Mouse (Mus musculus): Measurements from ENCODE around the gene Phb2. TPM values are rescaled to one million over a fixed set of nuclear protein-coding genes. Genes with fewer than 3 reads are reported as not detected.

The Phb2 gene
- polyA plus RNA-seq, 1 experiment: 193 TPM

- H3K4me3 ChIP-seq (ENCODE audit: insufficient read depth, low read depth, low read length): peak overlapping the region; percentile 82
Measured at GRCm38 (mm10) chr6:124712918-124713317, 782 bp downstream of the Phb2 start.

GRCm38 (mm10) chr6:124716864-124717490 lies 4.8 kb downstream of the Phb2 start:
- 55% methylated on average over 20 of the region's 20 CpGs for WGBS
- peak; percentile 63 for DNase-seq
- peaks cover 1% of the 10 kb centered on the region; the same call in 1 of the 2 replicates for H3K36me3 ChIP-seq (ENCODE audit: control insufficient read depth, insufficient read depth, low read length)
- TF ChIP-seq POLR2A (IDR thresholded peaks at IDR 0.05; ENCODE audit: low read depth, low read length) (no peak), CTCF (conservative IDR thresholded peaks at IDR 0.05; ENCODE audit: insufficient read depth, insufficient read length, low read depth, low read length) (peak; percentile 77)
- peaks cover 9% of the 10 kb centered on the region; the same call in 1 of the 2 replicates for H3K4me1 ChIP-seq (ENCODE audit: control insufficient read depth, insufficient read depth, low read length)
- H3K4me3 ChIP-seq (ENCODE audit: insufficient read depth, low read depth, low read length): no peak overlapping the region
- H3K27me3 ChIP-seq (replicated peaks; ENCODE audit: control insufficient read depth, insufficient read depth, low read length): no peaks in the 10 kb centered on the region
- no peak overlapping the region for H3K27ac ChIP-seq (ENCODE audit: insufficient read depth, low read depth, low read length)

More at GRCm38 (mm10) chr6:124712918-124713317, 782 bp downstream of the Phb2 start:
- no peaks in the 10 kb centered on the region for H3K27me3 ChIP-seq (replicated peaks; ENCODE audit: control insufficient read depth, insufficient read depth, low read length)
- H3K36me3 ChIP-seq (ENCODE audit: control insufficient read depth, insufficient read depth, low read length): peaks cover 1% of the 10 kb centered on the region; the same call in 1 of the 2 replicates
- H3K27ac ChIP-seq (ENCODE audit: insufficient read depth, low read depth, low read length): peak overlapping the region; percentile 86
- WGBS: 3% methylated on average over 11 of the region's 11 CpGs
- H3K4me1 ChIP-seq (ENCODE audit: control insufficient read depth, insufficient read depth, low read length): peaks cover 17% of the 10 kb centered on the region; the same call in 1 of the 2 replicates
- DNase-seq: no peak
- TF ChIP-seq CTCF (conservative IDR thresholded peaks at IDR 0.05; ENCODE audit: insufficient read depth, insufficient read length, low read depth, low read length) (no peak), POLR2A (IDR thresholded peaks at IDR 0.05; ENCODE audit: low read depth, low read length) (no peak)

- DNase-seq: no peak
- WGBS: 74% methylated on average over 13 of the region's 13 CpGs
- Histone ChIP-seq H3K27ac (ENCODE audit: insufficient read depth, low read depth, low read length) (peak overlapping the region; percentile 58; the same call in 1 of the 2 replicates), H3K36me3 (ENCODE audit: control insufficient read depth, insufficient read depth, low read length) (peaks cover 1% of the 10 kb centered on the region; the same call in 1 of the 2 replicates), H3K4me1 (ENCODE audit: control insufficient read depth, insufficient read depth, low read length) (peaks cover 9% of the 10 kb centered on the region; the same call in 1 of the 2 replicates), H3K27me3 (replicated peaks; ENCODE audit: control insufficient read depth, insufficient read depth, low read length) (no peaks in the 10 kb centered on the region), H3K4me3 (ENCODE audit: insufficient read depth, low read depth, low read length) (peak overlapping the region; percentile 56)
- TF ChIP-seq CTCF (conservative IDR thresholded peaks at IDR 0.05; ENCODE audit: insufficient read depth, insufficient read length, low read depth, low read length) (no peak), POLR2A (IDR thresholded peaks at IDR 0.05; ENCODE audit: low read depth, low read length) (no peak)
Measured at GRCm38 (mm10) chr6:124717968-124718367, 5.8 kb downstream of the Phb2 start.

GRCm38 (mm10) chr6:124718703-124719102 lies 6.6 kb downstream of the Phb2 start:
- Histone ChIP-seq H3K4me3 (ENCODE audit: insufficient read depth, low read depth, low read length) (peak overlapping the region; percentile 56), H3K36me3 (ENCODE audit: control insufficient read depth, insufficient read depth, low read length) (peaks cover 1% of the 10 kb centered on the region; the same call in 1 of the 2 replicates), H3K27me3 (replicated peaks; ENCODE audit: control insufficient read depth, insufficient read depth, low read length) (no peaks in the 10 kb centered on the region), H3K4me1 (ENCODE audit: control insufficient read depth, insufficient read depth, low read length) (peaks cover 3% of the 10 kb centered on the region; the same call in 1 of the 2 replicates), H3K27ac (ENCODE audit: insufficient read depth, low read depth, low read length) (peak overlapping the region; percentile 58)
- 54% methylated on average over 16 of the region's 16 CpGs for WGBS
- TF ChIP-seq POLR2A (IDR thresholded peaks at IDR 0.05; ENCODE audit: low read depth, low read length) (no peak), CTCF (conservative IDR thresholded peaks at IDR 0.05; ENCODE audit: insufficient read depth, insufficient read length, low read depth, low read length) (no peak)
- DNase-seq: peak; percentile 68

- 69% methylated on average over 7 of the region's 7 CpGs for WGBS
- DNase-seq: no peak
- peaks cover 1% of the 10 kb centered on the region; the same call in 1 of the 2 replicates for H3K36me3 ChIP-seq (ENCODE audit: control insufficient read depth, insufficient read depth, low read length)
- peak overlapping the region; percentile 49 for H3K27ac ChIP-seq (ENCODE audit: insufficient read depth, low read depth, low read length)
- peak overlapping the region; percentile 56 for H3K4me3 ChIP-seq (ENCODE audit: insufficient read depth, low read depth, low read length)
- H3K4me1 ChIP-seq (ENCODE audit: control insufficient read depth, insufficient read depth, low read length): no peaks in the 10 kb centered on the region
- H3K27me3 ChIP-seq (replicated peaks; ENCODE audit: control insufficient read depth, insufficient read depth, low read length): no peaks in the 10 kb centered on the region
- no peak for TF ChIP-seq POLR2A (IDR thresholded peaks at IDR 0.05; ENCODE audit: low read depth, low read length)
- no peak for TF ChIP-seq CTCF (conservative IDR thresholded peaks at IDR 0.05; ENCODE audit: insufficient read depth, insufficient read length, low read depth, low read length)
Measured at GRCm38 (mm10) chr6:124719354-124719978, 7.3 kb downstream of the Phb2 start.

GRCm38 (mm10) chr6:124720904-124721303 lies 8.8 kb downstream of the Phb2 start:
- 70% methylated on average over 11 of the region's 11 CpGs for WGBS
- Histone ChIP-seq H3K27ac (ENCODE audit: insufficient read depth, low read depth, low read length) (no peak overlapping the region), H3K4me1 (ENCODE audit: control insufficient read depth, insufficient read depth, low read length) (no peaks in the 10 kb centered on the region), H3K27me3 (replicated peaks; ENCODE audit: control insufficient read depth, insufficient read depth, low read length) (no peaks in the 10 kb centered on the region), H3K36me3 (ENCODE audit: control insufficient read depth, insufficient read depth, low read length) (no peaks in the 10 kb centered on the region), H3K4me3 (ENCODE audit: insufficient read depth, low read depth, low read length) (no peak overlapping the region)
- TF ChIP-seq CTCF (conservative IDR thresholded peaks at IDR 0.05; ENCODE audit: insufficient read depth, insufficient read length, low read depth, low read length) (no peak), POLR2A (IDR thresholded peaks at IDR 0.05; ENCODE audit: low read depth, low read length) (no peak)
- DNase-seq: no peak

GRCm38 (mm10) chr6:124722876-124723473 lies 10.8 kb downstream of the Phb2 start:
- no peak for TF ChIP-seq POLR2A (IDR thresholded peaks at IDR 0.05; ENCODE audit: low read depth, low read length)
- no peak for TF ChIP-seq CTCF (conservative IDR thresholded peaks at IDR 0.05; ENCODE audit: insufficient read depth, insufficient read length, low read depth, low read length)
- 88% methylated on average over 6 of the region's 6 CpGs for WGBS
- Histone ChIP-seq H3K4me1 (ENCODE audit: control insufficient read depth, insufficient read depth, low read length) (no peaks in the 10 kb centered on the region), H3K27ac (ENCODE audit: insufficient read depth, low read depth, low read length) (no peak overlapping the region), H3K27me3 (replicated peaks; ENCODE audit: control insufficient read depth, insufficient read depth, low read length) (no peaks in the 10 kb centered on the region), H3K4me3 (ENCODE audit: insufficient read depth, low read depth, low read length) (no peak overlapping the region), H3K36me3 (ENCODE audit: control insufficient read depth, insufficient read depth, low read length) (no peaks in the 10 kb centered on the region)
- DNase-seq: no peak

Measured in kidney, adult 2 months (tissue).